Mouse (Mus musculus) midbrain, postnatal 0 days (tissue): ENCODE data around the gene Poldip2. TPM values are rescaled to one million over a fixed set of nuclear protein-coding genes. Genes with fewer than 3 reads are reported as not detected.

Source experiments
- ATAC-seq: fragments of 200-750 bp; cut with Nextera tagmentation; 2 replicates; pipeline ENCODE4 v1.8.0; 2017; ENCODE audit warnings: moderate number of reproducible peaks, mild to moderate bottlenecking, moderate TSS enrichment, moderate library complexity; ENCODE audit not compliant: low FRiP score
- DNase-seq: peaks from one replicate; pipeline ENCODE4 v3.0.0-alpha.2; 2015; ENCODE audit warnings: low spot score
- H3K27ac ChIP-seq: fragments of 300-500 bp; sonication (generic); 2 replicates; pipeline ENCODE4 v1.5.1; 2014; ENCODE audit warnings: low read depth, mild to moderate bottlenecking, low read length, mixed read lengths
- H3K27me3 ChIP-seq: fragments of 300-500 bp; sonication (generic); 2 replicates; pipeline ENCODE4 v1.6.1; 2014; ENCODE audit warnings: low read length, control low read depth, mixed read lengths; ENCODE audit not compliant: insufficient read depth
- H3K36me3 ChIP-seq: fragments of 300-500 bp; sonication (generic); 2 replicates; pipeline ENCODE4 v1.6.1; 2014; ENCODE audit warnings: low read length, control low read depth, mixed read lengths; ENCODE audit not compliant: insufficient read depth
- H3K4me1 ChIP-seq: fragments of 300-500 bp; sonication (generic); 2 replicates; pipeline ENCODE4 v1.6.1; 2014; ENCODE audit warnings: mild to moderate bottlenecking, control low read depth, antibody characterized with exemption, low read length, mixed read lengths; ENCODE audit not compliant: insufficient read depth
- H3K4me2 ChIP-seq: fragments of 300-500 bp; sonication (generic); 2 replicates; pipeline ENCODE4 v1.6.1; 2014; ENCODE audit warnings: low read depth, mild to moderate bottlenecking, low read length, mixed read lengths; ENCODE audit not compliant: poor library complexity, severe bottlenecking
- H3K4me3 ChIP-seq: fragments of 300-500 bp; sonication (generic); 2 replicates; pipeline ENCODE4 v1.5.1; 2014; ENCODE audit warnings: low read depth, mild to moderate bottlenecking, low read length, moderate library complexity
- H3K9ac ChIP-seq: fragments of 300-500 bp; sonication (generic); replicated peaks from 2 replicates; pipeline ENCODE4 v1.6.1; 2014; ENCODE audit warnings: mild to moderate bottlenecking, low read length, moderate library complexity, mixed read lengths; ENCODE audit not compliant: poor library complexity, severe bottlenecking
- H3K9me3 ChIP-seq: fragments of 300-500 bp; sonication (generic); 2 replicates; pipeline ENCODE4 v1.6.1; 2016; ENCODE audit warnings: low read length, control low read depth
- CTCF ChIP-seq: IDR thresholded peaks from 2 replicates; pipeline ENCODE4 v1.5.1; 2016; ENCODE audit warnings: antibody characterized with exemption, mild to moderate bottlenecking
- WGBS: fragments of 180-500 bp; shearing (Covaris S2); extraction: QIAGEN DNeasy Blood & Tissue Kit; methylation state at CpG from one replicate; pipeline ENCODE4 v1.1.7; 2014; 5-methylcytosine and 5-hydroxymethylcytosine counted together
- polyA plus RNA-seq: library from polyadenylated mRNA; unstranded; fragments of >200 nt; fragmentation: Nextera tagmentation; extraction: Ambion mirVana; gene quantifications from 2 replicates; pipeline ENCODE4 v1.2.1, GENCODE M21; 2015
- total RNA-seq: library from RNA; depleted of rRNA; stranded (reverse); fragments of >200 nt; gene quantifications from 2 replicates; pipeline ENCODE4 v1.2.3, GENCODE M21; 2014

Poldip2 gene
- total and polyA plus RNA-seq, 2 experiments from 2014 or later, result 149 to 159 TPM

- peak overlapping the region; percentile 40; the same call in 1 of the 2 replicates for H3K9ac ChIP-seq
- ATAC-seq, result peak; percentile 60; the same call in 1 of the 2 replicates
- H3K4me2 ChIP-seq, result peak overlapping the region; percentile 63
- DNase-seq, result no peak
- no peaks in the 10 kb centered on the region for H3K36me3 ChIP-seq
- TF ChIP-seq CTCF, result no peak
- H3K4me3 ChIP-seq, result peak overlapping the region; percentile 58
- no peaks in the 10 kb centered on the region for H3K27me3 ChIP-seq
- H3K9me3 ChIP-seq, result no peaks in the 10 kb centered on the region
- no peaks in the 10 kb centered on the region; the same call in 1 of the 2 replicates for H3K4me1 ChIP-seq
- peak overlapping the region; percentile 62 for H3K27ac ChIP-seq
- WGBS, result 32% methylated on average over 6 of the region's 6 CpGs
These were observed 39.0 kb downstream of the Poldip2 start for GRCm38 (mm10) chr11:78551059-78551398.

GRCm38 (mm10) chr11:78555623-78556022 lies 43.6 kb downstream of the Poldip2 start:
- Histone ChIP-seq H3K9me3 (no peaks in the 10 kb centered on the region), H3K9ac (no peak overlapping the region), H3K36me3 (no peaks in the 10 kb centered on the region), H3K27me3 (no peaks in the 10 kb centered on the region), H3K27ac (no peak overlapping the region), H3K4me3 (no peak overlapping the region), H3K4me1 (no peaks in the 10 kb centered on the region), H3K4me2 (no peak overlapping the region)
- TF ChIP-seq CTCF, result no peak
- ATAC-seq, result no peak
- no peak for DNase-seq
- 75% methylated on average over 3 of the region's 3 CpGs for WGBS

- Histone ChIP-seq H3K9ac (no peak overlapping the region), H3K4me3 (no peak overlapping the region), H3K4me2 (no peak overlapping the region), H3K9me3 (no peaks in the 10 kb centered on the region), H3K4me1 (no peaks in the 10 kb centered on the region), H3K36me3 (no peaks in the 10 kb centered on the region), H3K27me3 (no peaks in the 10 kb centered on the region), H3K27ac (no peak overlapping the region)
- WGBS, result 90% methylated on average over 4 of the region's 4 CpGs
- ATAC-seq (no peak), DNase-seq (no peak)
- TF ChIP-seq CTCF, result no peak
These were observed 44.1 kb downstream of the Poldip2 start for GRCm38 (mm10) chr11:78556070-78556469.

- H3K9me3 ChIP-seq, result no peaks in the 10 kb centered on the region
- 57% methylated on average over 8 of the region's 8 CpGs for WGBS
- H3K36me3 ChIP-seq, result no peaks in the 10 kb centered on the region
- H3K27ac ChIP-seq, result no peak overlapping the region
- no peak overlapping the region for H3K4me2 ChIP-seq
- no peak for DNase-seq
- no peak overlapping the region for H3K4me3 ChIP-seq
- H3K27me3 ChIP-seq, result no peaks in the 10 kb centered on the region
- H3K9ac ChIP-seq, result no peak overlapping the region
- ATAC-seq, result no peak
- TF ChIP-seq CTCF, result peak; percentile 48
- H3K4me1 ChIP-seq, result no peaks in the 10 kb centered on the region
These were observed 45.2 kb downstream of the Poldip2 start for GRCm38 (mm10) chr11:78557241-78557640.

- DNase-seq (peak; percentile 93), ATAC-seq (0 out of 2 replicates have a peak, but pooled peaks have one; percentile 60)
- H3K4me2 ChIP-seq, result no peak overlapping the region
- no peaks in the 10 kb centered on the region for H3K36me3 ChIP-seq
- no peaks in the 10 kb centered on the region for H3K4me1 ChIP-seq
- H3K27ac ChIP-seq, result no peak overlapping the region
- H3K9ac ChIP-seq, result no peak overlapping the region
- TF ChIP-seq CTCF, result peak; percentile 95
- no peaks in the 10 kb centered on the region for H3K9me3 ChIP-seq
- no peaks in the 10 kb centered on the region for H3K27me3 ChIP-seq
- whole genome bisulfite sequencing, result 14% methylated on average over 4 of the region's 4 CpGs
- H3K4me3 ChIP-seq, result no peak overlapping the region
These were observed 48.5 kb downstream of the Poldip2 start for GRCm38 (mm10) chr11:78560447-78560846.

- H3K4me1 ChIP-seq, result no peaks in the 10 kb centered on the region
- H3K27me3 ChIP-seq, result no peaks in the 10 kb centered on the region
- H3K9me3 ChIP-seq, result no peaks in the 10 kb centered on the region
- no peak overlapping the region for H3K9ac ChIP-seq
- H3K27ac ChIP-seq, result no peak overlapping the region
- DNase-seq, result no peak
- no peak overlapping the region for H3K4me2 ChIP-seq
- 81% methylated on average over 6 of the region's 6 CpGs for WGBS
- no peak for ATAC-seq
- H3K36me3 ChIP-seq, result peaks cover 22% of the 10 kb centered on the region
- no peak overlapping the region for H3K4me3 ChIP-seq
- TF ChIP-seq CTCF, result no peak
These were observed 54.8 kb downstream of the Poldip2 start for GRCm38 (mm10) chr11:78566775-78567174.
